Mouse (Mus musculus) limb, embryonic 10.5 days (tissue): ENCODE results near the gene Rpp21. TPM values are rescaled to one million over a fixed set of nuclear protein-coding genes. Genes with fewer than 3 reads are reported as not detected.
A peak's percentile ranks its signal among the peaks of the same experiment; 100 is the strongest.

Experiments used
- DNase-seq: peaks from one replicate; pipeline ENCODE4 v3.0.0-alpha.2; 2017; ENCODE audit warnings: low spot score
- H3K27ac ChIP-seq: fragments of 300-500 bp; sonication (generic); 2 replicates; pipeline ENCODE4 v1.5.1; 2016; ENCODE audit warnings: mild to moderate bottlenecking
- H3K27me3 ChIP-seq: fragments of 300-500 bp; sonication (generic); 2 replicates; pipeline ENCODE4 v1.6.1; 2016; ENCODE audit warnings: low read depth, mild to moderate bottlenecking; ENCODE audit not compliant: poor library complexity, severe bottlenecking
- H3K36me3 ChIP-seq: fragments of 300-500 bp; sonication (generic); 2 replicates; pipeline ENCODE4 v1.6.1; 2016; ENCODE audit warnings: mild to moderate bottlenecking, moderate library complexity
- H3K4me1 ChIP-seq: fragments of 300-500 bp; sonication (generic); 2 replicates; pipeline ENCODE4 v1.6.1; 2016
- H3K4me3 ChIP-seq: fragments of 300-500 bp; sonication (generic); 2 replicates; pipeline ENCODE4 v1.5.1; 2016; ENCODE audit warnings: mild to moderate bottlenecking, moderate library complexity
- H3K9me3 ChIP-seq: fragments of 300-500 bp; sonication (generic); replicated peaks from 2 replicates; pipeline ENCODE4 v1.6.1; 2016; ENCODE audit warnings: mild to moderate bottlenecking
- WGBS: fragments of 180-500 bp; shearing (Covaris S2); methylation state at CpG from one replicate; pipeline ENCODE4 v1.1.7; 2016; 5-methylcytosine and 5-hydroxymethylcytosine counted together
- polyA plus RNA-seq: library from polyadenylated mRNA; unstranded; fragments of >200 nt; fragmentation: Nextera tagmentation; extraction: Ambion mirVana; gene quantifications from 2 replicates; pipeline ENCODE4 v1.2.1, GENCODE M21; 2016

Rpp21 gene
- polyA plus RNA-seq, result 82.4 and 96.0 TPM in 2 replicates

DNA sequence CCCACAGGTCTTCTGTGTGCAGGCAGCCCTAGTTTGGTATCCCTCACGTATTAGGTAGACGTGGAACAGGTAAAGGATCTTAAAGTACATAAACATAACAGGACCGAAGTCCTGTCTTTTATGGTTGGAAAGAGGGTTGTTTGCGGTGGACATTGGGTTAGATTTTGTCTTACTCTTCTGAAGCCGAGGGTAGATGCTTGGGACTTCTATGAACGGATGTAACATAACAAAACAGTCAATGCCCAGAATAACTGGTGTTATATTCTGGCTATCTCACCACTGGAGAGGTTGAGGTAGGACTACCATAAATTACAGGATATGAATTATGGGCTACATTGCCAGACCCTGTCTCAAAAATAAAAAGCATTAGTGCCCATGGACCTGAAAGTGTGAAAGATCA lies at the start of gene Rpp21:
Gene Rpp21 (minus strand): TSS at position 101 of the 400 bp plus-strand sequence.
- no peaks in the 10 kb centered on the region for H3K9me3 ChIP-seq
- peaks cover 10% of the 10 kb centered on the region for H3K4me1 ChIP-seq
- 0 out of 2 replicates have a peak, but pooled peaks cover 3% of the 10 kb centered on the region for H3K27me3 ChIP-seq
- peak within 1 kb of the TSS; percentile 88 for H3K27ac ChIP-seq
- DNase-seq, result no peak
- WGBS, result 52% methylated on average over 6 of the region's 6 CpGs
- H3K36me3 ChIP-seq, result peaks cover 52% of the 10 kb centered on the region
- peak within 1 kb of the TSS; percentile 87 for H3K4me3 ChIP-seq

DNA sequence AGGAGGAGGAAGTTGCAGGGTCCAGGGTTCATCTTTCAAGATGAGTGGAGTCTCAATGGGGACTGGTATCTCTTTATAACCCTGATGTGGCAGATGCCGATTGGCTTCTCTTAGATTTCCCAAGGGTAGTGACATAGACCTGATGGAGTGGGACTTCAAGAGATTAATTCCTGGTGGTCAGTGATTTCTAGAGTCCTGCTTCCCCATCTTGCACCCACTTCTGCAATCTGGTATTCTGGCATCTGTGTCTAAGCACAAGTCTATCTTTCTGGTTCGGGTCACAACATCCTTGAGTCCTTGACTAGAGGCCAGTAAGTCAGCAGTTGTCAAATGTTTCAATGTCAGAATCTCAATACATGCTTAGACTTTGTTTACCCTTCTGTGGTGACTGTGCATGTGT lies 28.5 kb upstream of the Rpp21 start, which contains the start of gene H2-M10.2:
Gene H2-M10.2 (minus strand): TSS at position 101 of the 400 bp plus-strand sequence.
- 94% methylated on average over 2 of the region's 2 CpGs for WGBS
- Histone ChIP-seq H3K9me3 (0 out of 2 replicates have a peak, but pooled peaks cover 2% of the 10 kb centered on the region), H3K27me3 (no peaks in the 10 kb centered on the region), H3K27ac (no peak within 1 kb of the TSS), H3K4me1 (no peaks in the 10 kb centered on the region), H3K4me3 (no peak within 1 kb of the TSS), H3K36me3 (peaks cover 17% of the 10 kb centered on the region)
- DNase-seq, result no peak

DNA sequence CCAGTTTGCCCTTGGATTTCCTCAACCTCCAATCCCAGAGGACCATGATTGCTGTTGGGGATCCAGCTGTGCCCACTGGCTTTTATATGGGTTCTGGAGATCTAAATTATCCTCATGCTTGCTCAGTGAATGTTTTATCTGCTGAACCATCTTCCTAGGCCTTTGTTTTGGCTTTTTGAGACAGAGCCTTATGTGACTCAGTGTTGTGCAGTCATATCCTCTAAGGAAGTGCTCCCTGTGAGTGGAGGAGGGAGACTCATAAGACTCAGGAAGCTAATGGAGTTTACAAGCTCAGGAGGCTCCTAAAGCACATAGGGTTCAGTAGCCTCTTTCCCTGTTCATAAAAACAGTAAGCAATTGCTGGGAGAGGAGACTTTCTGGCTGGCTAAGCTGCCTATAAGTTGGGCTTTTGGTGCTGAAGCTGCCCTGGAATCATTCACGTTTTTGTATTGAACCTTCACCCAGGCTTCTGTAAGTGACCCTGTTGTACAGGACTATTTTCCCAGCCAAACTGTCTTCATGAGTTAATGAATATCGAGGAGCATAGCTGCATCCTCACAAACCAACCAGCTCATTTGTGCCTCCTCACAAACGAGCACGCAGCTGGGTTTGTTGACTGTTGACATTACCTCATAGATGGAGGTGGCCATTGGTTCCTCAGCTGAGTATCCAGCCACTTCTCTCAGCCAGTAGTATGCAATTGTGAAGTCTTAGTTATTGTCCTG lies 23.8 kb upstream of the Rpp21 start:
- Histone ChIP-seq H3K4me3 (no peak overlapping the region), H3K4me1 (no peaks in the 10 kb centered on the region), H3K27ac (no peak overlapping the region), H3K9me3 (0 out of 2 replicates have a peak, but pooled peaks cover 2% of the 10 kb centered on the region), H3K27me3 (no peaks in the 10 kb centered on the region), H3K36me3 (peaks cover 60% of the 10 kb centered on the region)
- no peak for DNase-seq
- WGBS, result 90% methylated on average over 4 of the region's 4 CpGs

DNA sequence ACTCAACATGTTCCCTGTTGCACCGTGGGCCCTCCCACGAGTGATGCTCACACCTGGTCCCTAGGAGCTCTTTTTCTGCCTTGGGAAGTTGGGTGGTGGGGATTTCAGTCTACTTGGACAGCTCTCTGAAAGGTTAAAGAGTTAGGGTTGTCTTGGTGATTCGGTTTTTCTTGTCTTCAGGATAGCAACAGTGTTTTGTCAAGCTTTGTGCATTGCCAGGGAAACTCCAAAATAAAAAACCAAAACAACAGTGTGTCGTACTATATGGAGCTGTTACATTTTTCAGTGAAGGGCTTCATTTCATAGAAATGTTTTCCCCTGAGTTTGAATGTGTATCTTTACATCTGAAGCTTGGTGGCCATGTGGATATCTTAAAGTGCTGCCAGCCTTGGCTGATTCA lies 16.9 kb upstream of the Rpp21 start:
- DNase-seq, result no peak
- Histone ChIP-seq H3K4me3 (no peak overlapping the region), H3K27me3 (no peaks in the 10 kb centered on the region), H3K27ac (no peak overlapping the region), H3K9me3 (no peaks in the 10 kb centered on the region), H3K36me3 (peaks cover 64% of the 10 kb centered on the region), H3K4me1 (peaks cover 26% of the 10 kb centered on the region)
- 92% methylated on average over 4 of the region's 4 CpGs for WGBS

DNA sequence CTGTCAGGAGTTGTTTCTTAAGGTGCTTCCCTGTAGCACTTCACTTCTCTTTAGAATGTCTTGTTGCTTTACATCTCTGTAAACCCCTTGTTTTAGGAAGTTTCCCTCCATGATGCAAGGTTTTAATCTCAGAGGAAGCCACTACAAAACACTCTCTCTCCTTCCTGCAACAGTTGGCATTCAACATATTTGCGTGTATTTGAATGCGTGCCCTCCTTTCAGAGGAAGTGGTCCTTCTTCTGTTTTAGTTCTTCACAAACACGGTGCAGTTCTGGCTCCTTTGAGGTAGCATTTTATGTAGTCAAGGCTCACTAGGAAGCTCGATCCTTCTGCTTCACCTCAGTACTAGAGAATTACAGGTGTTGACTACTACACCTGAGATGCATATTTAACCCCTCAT lies 15.9 kb upstream of the Rpp21 start:
- H3K4me3 ChIP-seq, result no peak overlapping the region
- H3K9me3 ChIP-seq, result no peaks in the 10 kb centered on the region
- no peak overlapping the region for H3K27ac ChIP-seq
- 93% methylated on average over 4 of the region's 4 CpGs for WGBS
- peaks cover 55% of the 10 kb centered on the region for H3K36me3 ChIP-seq
- no peak for DNase-seq
- H3K4me1 ChIP-seq, result peaks cover 28% of the 10 kb centered on the region
- H3K27me3 ChIP-seq, result no peaks in the 10 kb centered on the region

DNA sequence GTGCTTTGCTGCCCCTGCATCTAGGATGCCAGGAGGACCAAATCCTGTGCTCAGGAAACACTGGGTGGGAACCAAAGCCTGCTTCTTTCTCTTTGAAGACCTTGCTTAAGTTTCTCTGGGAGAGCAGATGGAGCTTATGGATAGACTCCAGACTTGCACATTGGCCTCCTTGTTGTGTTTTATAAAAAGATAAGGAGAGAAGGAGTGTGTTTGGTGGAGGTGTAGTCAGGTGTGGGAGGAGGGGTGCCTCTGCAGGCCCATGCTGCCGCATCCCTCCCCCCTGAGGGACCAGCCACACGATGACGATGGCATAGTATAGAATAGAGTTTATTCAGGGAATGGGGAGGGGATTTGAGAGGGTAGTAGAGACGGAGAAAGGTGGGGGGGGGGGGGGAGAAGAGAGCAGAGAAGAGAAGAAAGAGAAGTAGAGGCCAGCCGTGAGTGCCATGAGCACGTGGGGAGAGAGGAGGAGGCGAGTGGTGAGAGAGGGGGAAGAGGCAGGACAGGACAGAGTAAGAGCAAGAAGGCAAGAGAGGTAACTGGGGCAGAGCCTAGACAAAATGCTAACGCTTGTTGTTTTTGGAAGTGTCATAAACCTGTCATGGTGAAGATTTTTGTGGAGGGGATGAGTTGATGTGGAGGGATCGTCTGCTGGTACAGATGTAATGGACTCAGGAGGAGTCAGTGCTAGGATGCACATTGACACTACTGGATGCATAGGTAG lies 14.9 kb upstream of the Rpp21 start:
- Histone ChIP-seq H3K4me1 (peaks cover 28% of the 10 kb centered on the region), H3K4me3 (peak overlapping the region; percentile 97), H3K36me3 (peaks cover 56% of the 10 kb centered on the region), H3K9me3 (no peaks in the 10 kb centered on the region), H3K27ac (no peak overlapping the region), H3K27me3 (no peaks in the 10 kb centered on the region)
- no peak for DNase-seq
- WGBS, result 86% methylated on average over 9 of the region's 9 CpGs

DNA sequence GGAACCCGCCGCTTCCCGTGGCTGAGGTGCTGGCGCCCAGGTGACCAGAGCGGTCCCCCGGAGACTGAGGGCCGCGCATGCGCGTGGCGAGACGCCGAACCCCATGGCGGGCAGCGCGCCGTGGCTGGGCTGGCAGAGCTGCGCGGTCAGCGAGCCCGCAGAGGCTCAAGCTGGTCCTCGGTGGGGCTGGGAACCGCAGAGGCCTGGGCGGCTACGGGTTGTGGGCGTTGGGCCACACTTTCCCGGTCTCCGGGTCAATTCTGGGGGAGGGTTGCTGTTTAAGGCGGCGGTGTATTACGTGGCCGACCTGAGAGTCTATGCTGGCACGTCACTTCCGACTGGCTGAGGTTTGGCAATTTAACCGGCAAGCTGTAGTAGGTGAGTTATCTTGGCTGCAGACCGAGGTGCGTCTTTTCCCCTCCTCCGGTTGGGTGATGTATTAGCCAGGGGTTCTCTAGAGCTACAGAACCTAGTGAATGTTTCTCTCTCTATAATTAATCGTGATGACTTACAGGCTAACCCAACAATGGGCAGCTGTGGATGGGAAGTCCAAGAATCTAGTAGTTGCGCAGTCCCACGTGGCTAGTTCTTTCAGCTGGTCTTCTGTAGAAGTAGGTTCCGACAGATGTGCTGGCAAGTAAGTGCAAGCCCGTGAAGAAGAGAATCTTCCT lies 13.9 kb upstream of the Rpp21 start, which contains the start of gene Trim39:
Gene Trim39 (minus strand): TSS at position 662 of the 671 bp plus-strand sequence.
- WGBS, result 2% methylated on average over 43 of the region's 43 CpGs
- Histone ChIP-seq H3K4me3 (peak within 1 kb of the TSS; percentile 97), H3K9me3 (no peaks in the 10 kb centered on the region), H3K36me3 (peaks cover 58% of the 10 kb centered on the region), H3K4me1 (peaks cover 28% of the 10 kb centered on the region), H3K27ac (peak within 1 kb of the TSS; percentile 99), H3K27me3 (no peaks in the 10 kb centered on the region)
- peak; percentile 89 for DNase-seq

DNA sequence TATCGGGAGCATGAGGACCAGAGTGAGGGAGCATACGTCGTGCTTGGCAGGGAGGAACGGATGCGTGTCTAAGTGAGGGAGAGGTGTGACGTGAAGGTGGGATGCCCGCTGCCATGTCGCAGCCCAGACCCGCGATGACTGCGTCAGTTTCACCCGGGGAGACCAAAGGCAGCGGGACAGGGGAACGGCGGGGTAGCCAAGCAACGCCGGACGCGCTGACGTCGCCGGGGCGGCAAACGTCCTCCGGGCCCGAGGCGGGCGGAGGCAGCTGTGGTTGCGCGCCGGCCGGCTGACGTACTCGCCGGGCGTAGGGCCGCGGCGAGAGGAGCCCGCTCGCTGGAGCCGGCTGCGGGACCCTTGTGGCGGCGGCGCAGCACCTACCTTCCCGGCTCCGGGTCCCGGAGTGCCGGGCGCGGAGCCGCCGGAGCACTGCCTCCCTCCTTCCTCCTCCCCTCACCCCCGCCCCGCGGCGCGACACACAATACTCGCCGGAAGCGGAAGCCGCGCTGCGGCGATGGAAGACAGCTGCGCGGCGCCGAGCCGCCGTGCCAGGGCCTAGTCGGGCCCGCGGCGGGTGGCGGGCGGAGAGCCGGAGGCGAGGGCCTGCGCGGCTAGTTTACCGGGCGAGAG lies 13.2 kb upstream of the Rpp21 start:
- Histone ChIP-seq H3K4me1 (peaks cover 28% of the 10 kb centered on the region), H3K4me3 (peak overlapping the region; percentile 97), H3K36me3 (peaks cover 58% of the 10 kb centered on the region), H3K27ac (peak overlapping the region; percentile 99), H3K27me3 (no peaks in the 10 kb centered on the region), H3K9me3 (no peaks in the 10 kb centered on the region)
- under 1% methylated on average over 84 of the region's 84 CpGs for WGBS
- peak; percentile 93 for DNase-seq

DNA sequence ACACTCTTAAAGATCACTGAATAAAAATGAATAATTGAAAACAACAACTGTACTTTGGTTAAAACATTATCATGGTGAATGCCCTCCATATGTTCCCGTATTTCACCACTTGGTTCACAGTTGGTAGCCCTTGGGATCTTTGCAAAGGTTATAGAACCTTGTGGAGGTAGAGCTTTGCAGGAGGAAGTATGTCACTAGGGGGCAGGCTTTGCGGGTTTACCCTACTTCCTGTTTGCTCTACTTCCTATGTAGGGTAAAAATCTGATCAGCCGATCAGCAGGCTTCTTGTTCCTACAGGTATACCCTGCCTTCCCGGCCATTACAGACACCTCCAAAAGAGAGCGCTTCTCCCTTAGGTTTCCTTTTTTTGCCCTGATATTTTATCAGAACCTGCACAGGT lies 8.0 kb upstream of the Rpp21 start:
- no peak for DNase-seq
- no peak overlapping the region for H3K27ac ChIP-seq
- H3K27me3 ChIP-seq, result no peaks in the 10 kb centered on the region
- peaks cover 12% of the 10 kb centered on the region for H3K4me1 ChIP-seq
- no peak overlapping the region for H3K4me3 ChIP-seq
- H3K9me3 ChIP-seq, result no peaks in the 10 kb centered on the region
- WGBS, result 82% methylated on average over 5 of the region's 5 CpGs
- H3K36me3 ChIP-seq, result peaks cover 79% of the 10 kb centered on the region

DNA sequence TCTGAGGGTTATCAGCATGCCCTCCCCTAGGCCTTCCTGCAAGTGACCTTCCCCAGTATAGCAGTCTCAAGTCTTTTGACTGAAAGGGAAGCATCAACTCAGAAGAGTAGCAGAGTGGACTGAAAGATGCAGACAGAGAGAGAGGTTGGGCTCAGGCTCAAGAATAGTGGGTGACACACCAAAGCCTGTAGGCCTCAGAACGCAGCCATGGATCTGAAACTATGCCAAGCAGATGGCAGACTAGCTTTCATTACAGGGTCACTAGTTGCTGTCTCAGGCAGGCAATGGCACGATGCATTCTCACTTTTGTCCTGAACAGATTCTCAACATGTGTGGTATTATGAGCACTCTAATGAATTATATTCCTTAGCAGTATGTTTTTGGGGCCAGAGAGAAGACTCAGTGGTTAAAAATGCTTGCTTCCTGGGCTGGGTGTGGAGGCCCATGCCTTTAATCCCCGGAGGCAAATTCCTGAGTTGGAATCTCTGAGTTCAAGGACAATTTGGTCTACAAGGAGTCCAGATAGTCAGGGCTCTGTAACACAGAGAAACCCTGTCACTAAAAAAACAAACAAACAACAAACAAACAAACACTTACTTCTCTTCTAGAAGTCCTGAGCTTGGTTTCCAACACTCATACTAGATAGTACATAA lies 6.5 kb upstream of the Rpp21 start:
- no peak for DNase-seq
- H3K36me3 ChIP-seq, result peaks cover 94% of the 10 kb centered on the region
- H3K4me3 ChIP-seq, result no peak overlapping the region
- H3K27me3 ChIP-seq, result no peaks in the 10 kb centered on the region
- WGBS, result 94% methylated on average over 3 of the region's 3 CpGs
- no peak overlapping the region for H3K27ac ChIP-seq
- H3K4me1 ChIP-seq, result no peaks in the 10 kb centered on the region
- H3K9me3 ChIP-seq, result no peaks in the 10 kb centered on the region

DNA sequence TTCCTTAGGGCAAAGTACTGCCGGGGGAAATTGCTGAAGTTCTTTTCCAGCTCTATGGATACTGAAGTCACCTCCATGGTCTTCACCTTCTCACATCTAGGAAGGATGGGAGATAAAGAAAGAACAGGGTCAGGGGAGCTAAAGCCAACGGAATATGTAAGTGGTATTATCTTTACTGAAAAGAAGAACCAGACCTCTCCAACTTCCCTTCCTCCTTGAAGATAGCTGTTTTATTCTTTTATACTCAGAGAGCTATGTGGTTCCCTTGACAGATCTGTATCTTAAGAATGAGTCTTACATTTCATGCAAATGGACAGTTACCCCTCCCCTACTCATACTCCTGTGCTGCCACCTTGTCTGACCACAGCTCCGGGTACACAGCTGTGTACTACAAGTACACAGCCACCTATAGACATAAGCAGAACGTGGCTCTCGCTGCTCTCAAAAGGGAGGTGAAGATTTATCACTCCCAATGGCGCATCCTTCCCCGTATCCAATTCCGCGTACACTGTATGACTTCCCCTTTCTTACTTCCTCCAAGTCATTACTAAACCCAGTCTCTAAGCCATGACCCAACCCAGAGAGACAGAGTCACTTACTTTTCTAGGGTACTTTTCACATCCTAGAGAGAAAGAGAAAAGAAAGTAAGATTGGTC lies 3.8 kb upstream of the Rpp21 start:
- Histone ChIP-seq H3K9me3 (no peaks in the 10 kb centered on the region), H3K4me3 (no peak overlapping the region), H3K27ac (no peak overlapping the region), H3K27me3 (no peaks in the 10 kb centered on the region), H3K36me3 (peaks cover 81% of the 10 kb centered on the region), H3K4me1 (peaks cover 8% of the 10 kb centered on the region)
- DNase-seq, result no peak
- WGBS, result 91% methylated on average over 9 of the region's 9 CpGs
